Mouse (Mus musculus): Measurements from ENCODE around the gene Fdx1l.

GRCm38 (mm10) chr9:21093423-21093822 lies 20.0 kb upstream of the Fdx1l start:
- no peak for TF ChIP-seq CTCF (IDR thresholded peaks at IDR 0.05; ENCODE audit: control insufficient read depth, insufficient read depth, low read length)
- TF ChIP-seq POLR2A (IDR thresholded peaks at IDR 0.05; ENCODE audit: borderline replicate concordance, control insufficient read depth, low read depth, low read length) = no peak
